Mouse (Mus musculus): ENCODE data around the gene Ffar3. TPM values are rescaled to one million over a fixed set of nuclear protein-coding genes. Genes with fewer than 3 reads are reported as not detected.

The Ffar3 gene
- polyA plus RNA-seq, 2 experiments, result not detected

DNA sequence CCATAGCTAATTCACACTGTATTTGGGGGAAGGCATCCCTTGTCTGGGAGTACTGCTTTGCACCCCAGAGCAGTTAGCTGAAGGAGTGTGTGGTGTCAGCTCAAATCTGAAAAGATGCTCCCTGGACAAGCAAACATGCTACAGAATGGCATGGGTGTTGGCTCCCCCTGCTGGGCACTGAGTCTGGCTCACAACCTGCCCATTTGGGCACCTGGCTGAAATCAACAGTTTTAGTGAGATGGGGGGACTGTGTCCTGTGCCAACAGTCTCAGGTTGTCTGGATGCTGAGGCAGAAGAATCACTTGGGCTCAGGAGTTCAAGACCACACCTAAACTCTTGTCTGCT, 3.3 kb upstream of the Ffar3 start:
- H3K4me3 ChIP-seq (replicated peaks; ENCODE audit: low read length), result no peak overlapping the region
- no peaks in the 10 kb centered on the region for H3K27me3 ChIP-seq (ENCODE audit: control insufficient read depth, insufficient read depth, low read length)
- TF ChIP-seq POLR2A (IDR thresholded peaks at IDR 0.05; ENCODE audit: borderline replicate concordance, extremely low read depth, insufficient read depth, insufficient read length), result no peak
- H3K4me2 ChIP-seq (replicated peaks; ENCODE audit: low read depth, low read length, severe bottlenecking), result no peak overlapping the region
- ATAC-seq (ENCODE audit: low FRiP score, low read depth) (peak; percentile 50; the same call in 1 of the 2 replicates), DNase-seq (ENCODE audit: low spot score) (peak; percentile 82)
- no peak overlapping the region for H3K27ac ChIP-seq (replicated peaks; ENCODE audit: low read depth, low read length)
- no peak overlapping the region for H3K9ac ChIP-seq (ENCODE audit: low read depth, low read length, severe bottlenecking)
- H3K4me1 ChIP-seq (ENCODE audit: control insufficient read depth, insufficient read depth, low read length), result no peaks in the 10 kb centered on the region
- H3K9me3 ChIP-seq (ENCODE audit: control insufficient read depth, low read length), result no peaks in the 10 kb centered on the region
- H3K36me3 ChIP-seq (ENCODE audit: control insufficient read depth, insufficient read depth, low read length), result no peaks in the 10 kb centered on the region

DNA sequence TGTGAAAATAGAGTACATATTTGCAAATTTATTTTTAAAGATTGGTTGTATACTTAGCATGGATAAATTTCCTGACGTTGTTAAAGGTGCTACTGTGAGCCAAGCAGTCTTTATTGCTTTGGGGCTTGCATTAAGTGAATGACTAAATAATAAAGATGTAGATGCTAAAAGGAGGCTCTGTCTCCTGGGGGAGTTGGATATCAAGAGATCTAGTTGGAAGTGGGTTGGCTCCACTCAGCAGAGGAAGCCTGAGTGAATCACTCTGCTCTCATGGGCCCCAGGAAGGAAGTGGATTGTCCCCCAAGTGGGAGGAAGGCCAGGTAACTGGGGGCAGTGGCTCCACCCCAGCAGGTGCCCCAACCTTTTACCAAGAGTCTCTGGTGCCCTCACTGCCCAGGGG, 1.8 kb upstream of the Ffar3 start:
- DNase-seq (ENCODE audit: low spot score) (no peak), ATAC-seq (ENCODE audit: low FRiP score, low read depth) (no peak)

DNA sequence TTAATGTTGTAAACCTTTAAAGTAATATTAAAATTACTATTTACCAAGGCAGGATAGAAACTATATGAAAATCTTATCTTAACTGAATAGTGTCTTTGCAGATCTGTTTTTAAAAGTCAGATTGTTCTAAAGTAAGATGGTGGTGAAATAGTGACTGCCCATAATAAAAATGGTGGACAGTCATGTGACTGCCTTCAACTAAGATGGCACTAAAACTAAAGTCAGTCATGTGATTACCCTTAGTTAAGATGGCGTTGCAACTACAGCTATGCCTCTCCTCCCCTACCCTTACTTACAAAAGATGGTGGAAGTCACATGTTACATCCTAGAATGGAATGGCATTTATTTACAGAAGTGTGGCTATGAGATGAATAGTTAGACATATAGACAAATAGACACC, 4.6 kb downstream of the Ffar3 start:
- H3K9ac ChIP-seq (ENCODE audit: low read depth, low read length, severe bottlenecking), result no peak overlapping the region
- H3K4me2 ChIP-seq (replicated peaks; ENCODE audit: low read depth, low read length, severe bottlenecking), result no peak overlapping the region
- H3K4me3 ChIP-seq (replicated peaks; ENCODE audit: low read length), result no peak overlapping the region
- H3K36me3 ChIP-seq (ENCODE audit: control insufficient read depth, insufficient read depth, low read length), result no peaks in the 10 kb centered on the region
- no peaks in the 10 kb centered on the region for H3K27me3 ChIP-seq (ENCODE audit: control insufficient read depth, insufficient read depth, low read length)
- 69% methylated on average over 1 of the region's 1 CpGs for WGBS
- DNase-seq (ENCODE audit: low spot score) (no peak), ATAC-seq (ENCODE audit: low FRiP score, low read depth) (no peak)
- no peak overlapping the region for H3K27ac ChIP-seq (replicated peaks; ENCODE audit: low read depth, low read length)
- no peaks in the 10 kb centered on the region for H3K9me3 ChIP-seq (ENCODE audit: control insufficient read depth, low read length)
- no peak for TF ChIP-seq POLR2A (IDR thresholded peaks at IDR 0.05; ENCODE audit: borderline replicate concordance, extremely low read depth, insufficient read depth, insufficient read length)
- H3K4me1 ChIP-seq (ENCODE audit: control insufficient read depth, insufficient read depth, low read length), result no peaks in the 10 kb centered on the region

More for the DNA sequence above, 1.8 kb upstream of the Ffar3 start:
- 71% methylated on average over 1 of the region's 1 CpGs for WGBS
- Histone ChIP-seq H3K36me3 (ENCODE audit: control insufficient read depth, insufficient read depth, low read length) (no peaks in the 10 kb centered on the region), H3K9ac (ENCODE audit: low read depth, low read length, severe bottlenecking) (no peak overlapping the region), H3K4me1 (ENCODE audit: control insufficient read depth, insufficient read depth, low read length) (no peaks in the 10 kb centered on the region), H3K4me2 (replicated peaks; ENCODE audit: low read depth, low read length, severe bottlenecking) (no peak overlapping the region), H3K9me3 (ENCODE audit: control insufficient read depth, low read length) (no peaks in the 10 kb centered on the region), H3K27ac (replicated peaks; ENCODE audit: low read depth, low read length) (no peak overlapping the region), H3K27me3 (ENCODE audit: control insufficient read depth, insufficient read depth, low read length) (no peaks in the 10 kb centered on the region), H3K4me3 (replicated peaks; ENCODE audit: low read length) (no peak overlapping the region)
- no peak for TF ChIP-seq POLR2A (IDR thresholded peaks at IDR 0.05; ENCODE audit: borderline replicate concordance, extremely low read depth, insufficient read depth, insufficient read length)

DNA sequence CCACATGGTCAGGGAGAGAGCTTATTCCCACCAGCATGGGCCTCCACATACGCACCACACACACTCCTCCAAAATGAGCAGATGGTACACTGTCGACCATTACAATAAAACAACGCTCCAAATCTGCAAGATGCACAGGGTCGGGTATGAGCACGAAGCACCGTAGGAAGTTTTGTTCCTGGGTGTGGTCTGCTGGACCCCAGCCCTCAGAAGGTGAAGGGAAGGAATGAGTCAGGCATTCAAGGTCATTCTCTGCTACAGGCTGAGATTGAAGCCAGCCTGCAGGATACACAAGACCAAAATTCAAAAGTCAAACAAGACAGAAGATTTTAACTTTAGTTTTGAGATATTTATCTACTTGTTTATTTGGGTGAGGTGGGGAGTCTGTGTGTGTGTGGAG, 8.0 kb downstream of the Ffar3 start:
- Histone ChIP-seq H3K4me2 (replicated peaks; ENCODE audit: low read depth, low read length, severe bottlenecking) (no peak overlapping the region), H3K27me3 (ENCODE audit: control insufficient read depth, insufficient read depth, low read length) (no peaks in the 10 kb centered on the region), H3K36me3 (ENCODE audit: control insufficient read depth, insufficient read depth, low read length) (no peaks in the 10 kb centered on the region), H3K27ac (replicated peaks; ENCODE audit: low read depth, low read length) (no peak overlapping the region), H3K9me3 (ENCODE audit: control insufficient read depth, low read length) (no peaks in the 10 kb centered on the region), H3K4me3 (replicated peaks; ENCODE audit: low read length) (no peak overlapping the region), H3K9ac (ENCODE audit: low read depth, low read length, severe bottlenecking) (no peak overlapping the region), H3K4me1 (ENCODE audit: control insufficient read depth, insufficient read depth, low read length) (0 out of 2 replicates have a peak, but pooled peaks cover 2% of the 10 kb centered on the region)
- DNase-seq (ENCODE audit: low spot score), result no peak
- WGBS, result 72% methylated on average over 6 of the region's 6 CpGs
- TF ChIP-seq POLR2A (IDR thresholded peaks at IDR 0.05; ENCODE audit: borderline replicate concordance, extremely low read depth, insufficient read depth, insufficient read length), result no peak
- ATAC-seq (ENCODE audit: low FRiP score, low read depth), result no peak

DNA sequence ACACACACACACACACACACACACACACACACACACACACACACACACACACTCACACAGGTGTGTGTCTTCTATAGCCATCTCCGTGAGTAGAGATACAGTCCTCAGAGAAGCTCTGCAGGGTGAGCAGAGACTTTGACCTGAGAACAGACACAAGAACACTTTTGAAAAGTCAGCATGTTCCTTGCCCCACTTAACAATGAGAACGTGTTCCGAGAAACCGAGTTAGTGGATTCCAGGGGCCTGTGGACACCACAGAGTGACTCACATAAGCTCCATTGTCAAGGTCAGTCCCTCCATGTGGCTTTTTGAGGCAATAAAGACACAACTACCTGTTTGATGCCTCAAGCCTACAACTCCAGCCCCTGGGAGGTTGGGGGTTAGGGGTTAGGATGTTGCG, 8.6 kb downstream of the Ffar3 start:
- no peaks in the 10 kb centered on the region for H3K36me3 ChIP-seq (ENCODE audit: control insufficient read depth, insufficient read depth, low read length)
- H3K4me1 ChIP-seq (ENCODE audit: control insufficient read depth, insufficient read depth, low read length), result 0 out of 2 replicates have a peak, but pooled peaks cover 2% of the 10 kb centered on the region
- H3K9ac ChIP-seq (ENCODE audit: low read depth, low read length, severe bottlenecking), result no peak overlapping the region
- H3K4me3 ChIP-seq (replicated peaks; ENCODE audit: low read length), result no peak overlapping the region
- ATAC-seq (ENCODE audit: low FRiP score, low read depth) (no peak), DNase-seq (ENCODE audit: low spot score) (no peak)
- TF ChIP-seq POLR2A (IDR thresholded peaks at IDR 0.05; ENCODE audit: borderline replicate concordance, extremely low read depth, insufficient read depth, insufficient read length), result no peak
- H3K27me3 ChIP-seq (ENCODE audit: control insufficient read depth, insufficient read depth, low read length), result no peaks in the 10 kb centered on the region
- 65% methylated on average over 5 of the region's 5 CpGs for WGBS
- H3K27ac ChIP-seq (replicated peaks; ENCODE audit: low read depth, low read length), result no peak overlapping the region
- H3K9me3 ChIP-seq (ENCODE audit: control insufficient read depth, low read length), result no peaks in the 10 kb centered on the region
- H3K4me2 ChIP-seq (replicated peaks; ENCODE audit: low read depth, low read length, severe bottlenecking), result no peak overlapping the region

DNA sequence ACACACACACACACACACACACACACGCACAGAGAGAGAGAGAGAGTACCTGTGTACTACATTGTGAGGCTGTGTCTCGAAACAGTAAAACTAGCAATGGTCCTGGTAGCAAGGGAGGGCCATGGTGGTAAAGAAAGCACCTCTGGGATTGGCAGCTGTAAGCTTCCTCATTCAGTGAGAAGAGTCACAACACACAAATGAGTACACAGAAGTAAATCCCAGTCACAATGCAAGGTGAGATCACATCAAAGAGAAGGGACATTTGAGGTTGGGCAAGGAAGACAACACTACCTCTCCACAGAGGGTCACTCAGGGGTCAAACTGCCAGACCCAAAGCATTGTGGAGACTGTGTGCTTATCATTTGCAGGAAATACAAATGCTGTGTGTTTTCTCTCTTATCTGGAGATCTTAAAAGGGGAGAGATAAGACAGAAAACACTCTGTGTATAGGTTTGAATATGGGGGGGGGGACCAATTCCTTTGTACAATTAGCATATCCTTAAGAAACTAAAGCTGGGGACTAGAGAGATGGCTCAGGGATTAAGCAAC, 9.4 kb downstream of the Ffar3 start:
- no peak overlapping the region for H3K4me2 ChIP-seq (replicated peaks; ENCODE audit: low read depth, low read length, severe bottlenecking)
- ATAC-seq (ENCODE audit: low FRiP score, low read depth) (no peak), DNase-seq (ENCODE audit: low spot score) (no peak)
- no peak overlapping the region for H3K9ac ChIP-seq (ENCODE audit: low read depth, low read length, severe bottlenecking)
- 0 out of 2 replicates have a peak, but pooled peaks cover 2% of the 10 kb centered on the region for H3K4me1 ChIP-seq (ENCODE audit: control insufficient read depth, insufficient read depth, low read length)
- TF ChIP-seq POLR2A (IDR thresholded peaks at IDR 0.05; ENCODE audit: borderline replicate concordance, extremely low read depth, insufficient read depth, insufficient read length), result no peak
- H3K27ac ChIP-seq (replicated peaks; ENCODE audit: low read depth, low read length), result no peak overlapping the region
- no peak overlapping the region for H3K4me3 ChIP-seq (replicated peaks; ENCODE audit: low read length)
- H3K9me3 ChIP-seq (ENCODE audit: control insufficient read depth, low read length), result no peaks in the 10 kb centered on the region
- no peaks in the 10 kb centered on the region for H3K27me3 ChIP-seq (ENCODE audit: control insufficient read depth, insufficient read depth, low read length)
- H3K36me3 ChIP-seq (ENCODE audit: control insufficient read depth, insufficient read depth, low read length), result no peaks in the 10 kb centered on the region
- WGBS, result 74% methylated on average over 2 of the region's 2 CpGs

Data from limb, embryonic 14.5 days (tissue).